Comparison of ENCODE assay signal across 13 mouse cellular contexts in the genomic region with DNA sequence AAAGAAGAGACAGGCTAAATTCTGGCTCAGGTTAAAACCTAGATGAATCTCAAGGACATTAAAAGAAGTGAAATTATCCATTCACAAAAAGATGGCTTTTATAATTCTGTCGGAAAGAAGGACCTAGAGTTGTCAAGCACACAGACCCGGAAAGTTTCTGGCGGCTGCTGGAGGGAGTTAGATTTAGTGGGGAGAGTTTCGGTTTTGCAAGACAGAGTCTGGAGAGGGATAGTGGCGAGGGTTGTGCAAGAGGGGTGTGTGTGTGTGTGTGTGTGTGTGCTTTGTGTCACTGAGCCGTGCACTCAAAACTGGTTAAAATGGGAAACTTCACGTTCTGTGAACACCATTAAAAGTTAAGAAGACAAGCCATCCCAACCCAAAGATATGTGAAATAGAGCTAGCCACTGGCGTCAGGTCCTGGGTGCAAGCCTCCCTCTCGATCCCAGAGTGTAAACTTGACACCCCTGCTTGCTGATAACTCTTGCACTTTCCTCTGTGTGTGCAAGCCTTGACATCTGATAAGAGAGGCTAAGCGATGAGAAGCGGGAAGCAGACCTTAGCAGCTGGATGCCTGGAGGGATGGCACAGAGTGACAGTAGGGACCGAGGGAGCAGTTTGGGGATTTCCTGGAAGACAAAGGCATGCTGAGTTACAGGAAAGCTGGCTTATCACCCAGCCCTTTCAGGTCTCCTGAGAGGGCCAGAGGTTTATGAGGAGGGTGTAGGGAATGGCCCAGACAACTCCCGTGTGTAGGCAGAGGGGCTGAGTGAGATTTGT. TPM values are rescaled to one million over a fixed set of nuclear protein-coding genes. Genes with fewer than 3 reads are reported as not detected.
DNase-seq lines count a peak whose midpoint lies in the region; ATAC-seq lines count a peak whose summit lies in the region.
"Had no signal": no experiment of that assay in that cellular context is flagged by ENCODE, and none has a peak within 500 bp of the region (broad histone marks: within the 10 kb centered on the region; RNA-seq: fewer than 3 reads in every experiment).

No protein-coding gene starts in this region.

- no peaks in the 10 kb centered on the region for H3K27me3 ChIP-seq in heart, embryonic 15.5 days
- H3K27me3 ChIP-seq in heart, embryonic 11.5 days (ENCODE audit: control insufficient read depth, insufficient read depth, low read length), result 0 out of 2 replicates have a peak, but pooled peaks cover 4% of the 10 kb centered on the region
- no peaks in the 10 kb centered on the region for H3K27me3 ChIP-seq in embryonic facial prominence, embryonic 14.5 days (replicated peaks; ENCODE audit: control insufficient read depth, insufficient read depth, low read length)
- peaks cover under 1% of the 10 kb centered on the region; the same call in 1 of the 2 replicates for H3K27me3 ChIP-seq in liver, embryonic 15.5 days
- H3K27me3 ChIP-seq: midbrain, embryonic 12.5 days; stomach, embryonic 15.5 days had no signal

- WGBS in heart, embryonic 15.5 days, result 37% methylated on average over 13 of the region's 13 CpGs
- 31% methylated on average over 13 of the region's 13 CpGs for WGBS in heart, embryonic 11.5 days (ENCODE audit: insufficient replicate concordance)
- 51% methylated on average over 13 of the region's 13 CpGs for WGBS in embryonic facial prominence, embryonic 14.5 days
- 29% methylated on average over 13 of the region's 13 CpGs for WGBS in liver, embryonic 15.5 days (ENCODE audit: insufficient replicate concordance)

- no peak overlapping the region for H3K4me3 ChIP-seq in heart, embryonic 15.5 days
- H3K4me3 ChIP-seq in heart, embryonic 11.5 days (ENCODE audit: low read depth, low read length), result no peak overlapping the region
- H3K4me3 ChIP-seq in embryonic facial prominence, embryonic 14.5 days (ENCODE audit: low read depth, low read length), result no peak overlapping the region
- H3K4me3 ChIP-seq in liver, embryonic 15.5 days (replicated peaks), result no peak overlapping the region
- H3K4me3 ChIP-seq: midbrain, embryonic 12.5 days; stomach, embryonic 15.5 days had no signal

- DNase-seq in embryonic facial prominence, embryonic 14.5 days (ENCODE audit: low spot score), result no peak
- DNase-seq in left cerebral cortex, adult 18-20 months (ENCODE audit: low spot score in 2 of 2), result no peak
- no peak for DNase-seq in frontal cortex, adult 2 months (ENCODE audit: extremely low spot score in 1 of 2, low spot score in 1 of 2)
- DNase-seq: kidney, adult 2 months had no signal

- ATAC-seq in heart, embryonic 15.5 days (replicated peaks; ENCODE audit: insufficient number of reproducible peaks, insufficient read depth, low FRiP score, low read depth), result no peak
- ATAC-seq in heart, embryonic 11.5 days (replicated peaks; ENCODE audit: insufficient number of reproducible peaks, low FRiP score, low TSS enrichment), result no peak
- no peak for ATAC-seq in embryonic facial prominence, embryonic 14.5 days (ENCODE audit: low read depth)
- ATAC-seq in liver, embryonic 15.5 days (ENCODE audit: insufficient read depth), result peak; percentile 72
- ATAC-seq in megakaryocyte progenitor cell, adult 5-6 weeks (replicated peaks; ENCODE audit: poor library complexity), result peak; percentile 72

- peaks cover 21% of the 10 kb centered on the region for H3K4me1 ChIP-seq in heart, embryonic 15.5 days (replicated peaks)
- peaks cover 8% of the 10 kb centered on the region for H3K4me1 ChIP-seq in heart, embryonic 11.5 days (ENCODE audit: control insufficient read depth, insufficient read depth, low read length)
- H3K4me1 ChIP-seq in embryonic facial prominence, embryonic 14.5 days (ENCODE audit: control insufficient read depth, insufficient read depth, low read length), result no peaks in the 10 kb centered on the region
- peaks cover 59% of the 10 kb centered on the region for H3K4me1 ChIP-seq in liver, embryonic 15.5 days (replicated peaks)

- H3K36me3 ChIP-seq in heart, embryonic 15.5 days, result no peaks in the 10 kb centered on the region
- no peaks in the 10 kb centered on the region for H3K36me3 ChIP-seq in heart, embryonic 11.5 days (ENCODE audit: control insufficient read depth, insufficient read depth, low read length)
- H3K36me3 ChIP-seq in embryonic facial prominence, embryonic 14.5 days (ENCODE audit: control insufficient read depth, insufficient read depth, low read length), result no peaks in the 10 kb centered on the region
- H3K36me3 ChIP-seq in liver, embryonic 15.5 days (replicated peaks), result no peaks in the 10 kb centered on the region
- H3K36me3 ChIP-seq: midbrain, embryonic 12.5 days; stomach, embryonic 15.5 days had no signal

- H3K4me2 ChIP-seq in heart, embryonic 15.5 days, result no peak overlapping the region
- H3K4me2 ChIP-seq in heart, embryonic 11.5 days, result no peak overlapping the region; the same call in 1 of the 2 replicates
- H3K4me2 ChIP-seq in embryonic facial prominence, embryonic 14.5 days (ENCODE audit: low read depth, low read length), result no peak overlapping the region
- peak overlapping the region; percentile 39 for H3K4me2 ChIP-seq in liver, embryonic 15.5 days
- H3K4me2 ChIP-seq: midbrain, embryonic 12.5 days; stomach, embryonic 15.5 days had no signal

- H3K27ac ChIP-seq in heart, embryonic 15.5 days, result 0 out of 2 replicates have a peak overlapping the region, but pooled peaks have one; percentile 5
- H3K27ac ChIP-seq in heart, embryonic 11.5 days (ENCODE audit: low read depth, low read length), result no peak overlapping the region
- no peak overlapping the region for H3K27ac ChIP-seq in embryonic facial prominence, embryonic 14.5 days (replicated peaks; ENCODE audit: low read depth, low read length)
- peak overlapping the region; percentile 75 for H3K27ac ChIP-seq in liver, embryonic 15.5 days (replicated peaks)
- H3K27ac ChIP-seq: midbrain, embryonic 12.5 days; stomach, embryonic 15.5 days had no signal

- H3K9me3 ChIP-seq in heart, embryonic 15.5 days (replicated peaks), result no peaks in the 10 kb centered on the region
- no peaks in the 10 kb centered on the region for H3K9me3 ChIP-seq in heart, embryonic 11.5 days (replicated peaks; ENCODE audit: control insufficient read depth, low read length)
- H3K9me3 ChIP-seq in embryonic facial prominence, embryonic 14.5 days (ENCODE audit: control insufficient read depth, low read length), result peaks cover 8% of the 10 kb centered on the region; the same call in 1 of the 2 replicates
- no peaks in the 10 kb centered on the region for H3K9me3 ChIP-seq in liver, embryonic 15.5 days (replicated peaks)
- H3K9me3 ChIP-seq: midbrain, embryonic 12.5 days; stomach, embryonic 15.5 days had no signal

- H3K9ac ChIP-seq in heart, embryonic 15.5 days, result no peak overlapping the region
- no peak overlapping the region for H3K9ac ChIP-seq in heart, embryonic 11.5 days (ENCODE audit: low read depth, low read length)
- 0 out of 2 replicates have a peak overlapping the region, but pooled peaks have one; percentile 16 for H3K9ac ChIP-seq in embryonic facial prominence, embryonic 14.5 days (ENCODE audit: low read depth, low read length)
- peak overlapping the region; percentile 31; the same call in 1 of the 2 replicates for H3K9ac ChIP-seq in liver, embryonic 15.5 days
- H3K9ac ChIP-seq: midbrain, embryonic 12.5 days; stomach, embryonic 15.5 days had no signal

RNA-seq across cellular contexts. Expression of a gene that starts 8.9 kb away (rescaled TPM):
- polyA plus RNA-seq in heart, embryonic 15.5 days (2015; fragmentation: Nextera tagmentation; extraction: Ambion mirVana), result 0.60 and 0.98 TPM in 2 replicates
- 0.48 and 0.80 TPM in 2 replicates for polyA plus RNA-seq in heart, embryonic 11.5 days (2014; fragmentation: Nextera tagmentation; extraction: Ambion mirVana)
- not detected in 2 replicates for polyA plus RNA-seq in embryonic facial prominence, embryonic 14.5 days (2014; fragmentation: Nextera tagmentation; extraction: Ambion mirVana)
- polyA plus RNA-seq in liver, embryonic 15.5 days (2015; fragmentation: Nextera tagmentation; extraction: Ambion mirVana), result 0.25 TPM in 1 of 2 replicates, not detected in the other
- not detected in 2 replicates for total RNA-seq in megakaryocyte progenitor cell, adult 5-6 weeks (2015)
- total RNA-seq in megakaryocyte progenitor cell, adult 5-6 weeks (2017), result not detected in 2 replicates
- not detected for total RNA-seq in left cerebral cortex, adult 18-20 months (2021)
- polyA plus RNA-seq in frontal cortex, adult 2 months (2012; rRNA removed), result 0.22 and 0.27 TPM in 2 replicates
- total RNA-seq: layer of hippocampus, postnatal 10 days; neutrophil, adult 5-6 weeks had no signal
- polyA plus RNA-seq: cortical plate, adult 2 months; kidney, adult 2 months; midbrain, embryonic 12.5 days; stomach, embryonic 15.5 days had no signal

RNA-seq across cellular contexts. Expression of a gene that starts 55.9 kb away (rescaled TPM):
- 35.1 and 42.4 TPM in 2 replicates for polyA plus RNA-seq in heart, embryonic 15.5 days (2015; fragmentation: Nextera tagmentation; extraction: Ambion mirVana)
- polyA plus RNA-seq in heart, embryonic 11.5 days (2014; fragmentation: Nextera tagmentation; extraction: Ambion mirVana), result 27.6 and 29.8 TPM in 2 replicates
- polyA plus RNA-seq in embryonic facial prominence, embryonic 14.5 days (2014; fragmentation: Nextera tagmentation; extraction: Ambion mirVana), result 30.4 and 32.9 TPM in 2 replicates
- 8.6 and 9.6 TPM in 2 replicates for polyA plus RNA-seq in liver, embryonic 15.5 days (2015; fragmentation: Nextera tagmentation; extraction: Ambion mirVana)
- 3.9 and 5.0 TPM in 2 replicates for total RNA-seq in megakaryocyte progenitor cell, adult 5-6 weeks (2015)
- total RNA-seq in megakaryocyte progenitor cell, adult 5-6 weeks (2017), result 2.0 and 5.5 TPM in 2 replicates
- total RNA-seq in left cerebral cortex, adult 18-20 months (2021), result 100 to 1,000 TPM; 158 to 170 TPM
- 176 and 198 TPM in 2 replicates for polyA plus RNA-seq in frontal cortex, adult 2 months (2012; rRNA removed)

RNA-seq across cellular contexts. Expression of a gene that starts 56.4 kb away (rescaled TPM):
- 124 and 133 TPM in 2 replicates for polyA plus RNA-seq in heart, embryonic 15.5 days (2015; fragmentation: Nextera tagmentation; extraction: Ambion mirVana)
- polyA plus RNA-seq in heart, embryonic 11.5 days (2014; fragmentation: Nextera tagmentation; extraction: Ambion mirVana), result 131 and 135 TPM in 2 replicates
- polyA plus RNA-seq in embryonic facial prominence, embryonic 14.5 days (2014; fragmentation: Nextera tagmentation; extraction: Ambion mirVana), result 146 and 148 TPM in 2 replicates
- polyA plus RNA-seq in liver, embryonic 15.5 days (2015; fragmentation: Nextera tagmentation; extraction: Ambion mirVana), result 111 and 115 TPM in 2 replicates
- total RNA-seq in megakaryocyte progenitor cell, adult 5-6 weeks (2015), result 35.2 and 47.5 TPM in 2 replicates
- total RNA-seq in megakaryocyte progenitor cell, adult 5-6 weeks (2017), result 24.9 and 34.2 TPM in 2 replicates
- 10 to 100 TPM; 42.0 to 45.8 TPM for total RNA-seq in left cerebral cortex, adult 18-20 months (2021)
- polyA plus RNA-seq in frontal cortex, adult 2 months (2012; rRNA removed), result 48.4 and 52.8 TPM in 2 replicates

Comparison
In these comparisons a context has a peak if more than half of its experiments do, and no peak if none do; other contexts are left out.
1. H3K27ac ChIP-seq: peak in heart, embryonic 15.5 days (single experiment) and liver, embryonic 15.5 days (single experiment); none in heart, embryonic 11.5 days (single experiment) and embryonic facial prominence, embryonic 14.5 days (single experiment).
2. ATAC-seq: peak in liver, embryonic 15.5 days (single experiment) and megakaryocyte progenitor cell, adult 5-6 weeks (single experiment); none in heart, embryonic 15.5 days (single experiment), heart, embryonic 11.5 days (single experiment) and embryonic facial prominence, embryonic 14.5 days (single experiment).
3. H3K9ac ChIP-seq: peak in embryonic facial prominence, embryonic 14.5 days (single experiment) and liver, embryonic 15.5 days (single experiment); none in heart, embryonic 15.5 days (single experiment) and heart, embryonic 11.5 days (single experiment).